Mouse (Mus musculus) midbrain, embryonic 16.5 days (tissue): Measurements from ENCODE around the gene Gm7029. TPM values are rescaled to one million over a fixed set of nuclear protein-coding genes. Genes with fewer than 3 reads are reported as not detected.
A peak's percentile ranks its signal among the peaks of the same experiment; 100 is the strongest.
"Not testable (repeated sequence)": the region's sequence is repeated elsewhere in the genome, so short reads cannot be mapped to it uniquely, and the experiment has no call there.

ENCODE experiments used
- ATAC-seq: fragments of 200-750 bp; cut with Nextera tagmentation; 2 replicates; pipeline ENCODE4 v1.8.0; 2017; ENCODE audit warnings: moderate TSS enrichment
- H3K27ac ChIP-seq: fragments of 300-500 bp; sonication (generic); 2 replicates; pipeline ENCODE4 v1.5.1; 2014; ENCODE audit warnings: mild to moderate bottlenecking, low read length, mixed read lengths
- H3K27me3 ChIP-seq: fragments of 300-500 bp; sonication (generic); 2 replicates; pipeline ENCODE4 v1.6.1; 2014; ENCODE audit warnings: low read depth, low read length, mixed read lengths; ENCODE audit not compliant: control insufficient read depth, insufficient read depth
- H3K36me3 ChIP-seq: fragments of 300-500 bp; sonication (generic); 2 replicates; pipeline ENCODE4 v1.6.1; 2014; ENCODE audit warnings: mild to moderate bottlenecking, low read length, moderate library complexity, mixed read lengths; ENCODE audit not compliant: control insufficient read depth, insufficient read depth
- H3K4me1 ChIP-seq: fragments of 300-500 bp; sonication (generic); 2 replicates; pipeline ENCODE4 v1.6.1; 2014; ENCODE audit warnings: mild to moderate bottlenecking, low read length, mixed read lengths; ENCODE audit not compliant: control insufficient read depth, insufficient read depth
- H3K4me2 ChIP-seq: fragments of 300-500 bp; sonication (generic); 2 replicates; pipeline ENCODE4 v1.6.1; 2014; ENCODE audit warnings: mild to moderate bottlenecking, low read length, mixed read lengths
- H3K4me3 ChIP-seq: fragments of 300-500 bp; sonication (generic); 2 replicates; pipeline ENCODE4 v1.5.1; 2014; ENCODE audit warnings: low read depth, mild to moderate bottlenecking, low read length, moderate library complexity, mixed read lengths
- H3K9ac ChIP-seq: fragments of 300-500 bp; sonication (generic); 2 replicates; pipeline ENCODE4 v1.6.1; 2014; ENCODE audit warnings: low read depth, low read length, mixed read lengths
- H3K9me3 ChIP-seq: fragments of 300-500 bp; sonication (generic); replicated peaks from 2 replicates; pipeline ENCODE4 v1.6.1; 2014; ENCODE audit warnings: mild to moderate bottlenecking, low read length, mixed read lengths; ENCODE audit not compliant: control insufficient read depth, poor library complexity, severe bottlenecking
- WGBS: fragments of 180-500 bp; shearing (Covaris S2); extraction: QIAGEN DNeasy Blood & Tissue Kit; methylation state at CpG from one replicate; pipeline ENCODE4 v1.1.7; 2014; 5-methylcytosine and 5-hydroxymethylcytosine counted together
- polyA plus RNA-seq: library from polyadenylated mRNA; unstranded; fragments of >200 nt; fragmentation: Nextera tagmentation; extraction: Ambion mirVana; gene quantifications from 2 replicates; pipeline ENCODE4 v1.2.1, GENCODE M21; 2015

Gm7029 gene
- polyA plus RNA-seq, 1 experiment from 2014 or later = not detected

GRCm38 (mm10) chr17:33888230-33888629 is 14.6 kb downstream of the Gm7029 start:
- not testable (repeated sequence) for H3K4me1 ChIP-seq, H3K4me2 ChIP-seq, H3K27ac ChIP-seq, H3K36me3 ChIP-seq, H3K9ac ChIP-seq, H3K9me3 ChIP-seq, H3K4me3 ChIP-seq, ATAC-seq, H3K27me3 ChIP-seq

GRCm38 (mm10) chr17:33889941-33890532 is 16.4 kb downstream of the Gm7029 start:
- WGBS = 0% methylated on average over 35 of the region's 44 CpGs
- not testable (repeated sequence) for H3K36me3 ChIP-seq, H3K27ac ChIP-seq, H3K4me1 ChIP-seq, H3K27me3 ChIP-seq, H3K9me3 ChIP-seq
- peak overlapping the region; percentile 55 for H3K4me2 ChIP-seq
- H3K4me3 ChIP-seq = peak overlapping the region; percentile 52
- H3K9ac ChIP-seq = peak overlapping the region; percentile 50
- ATAC-seq = peak; percentile 49; the same call in 1 of the 2 replicates

GRCm38 (mm10) chr17:33890533-33891059 is 17.0 kb downstream of the Gm7029 start, which contains the start of gene Kifc1:
Kifc1 (minus strand) TSS chr17:33890661.
- WGBS = under 1% methylated on average over 49 of the region's 49 CpGs
- no peak within 1 kb of the TSS for H3K27ac ChIP-seq
- H3K36me3 ChIP-seq = no peaks in the 10 kb centered on the region
- H3K27me3 ChIP-seq = no peaks in the 10 kb centered on the region
- no peaks in the 10 kb centered on the region for H3K9me3 ChIP-seq
- peak within 1 kb of the TSS; percentile 50 for H3K9ac ChIP-seq
- peak within 1 kb of the TSS; percentile 52 for H3K4me3 ChIP-seq
- H3K4me1 ChIP-seq = no peaks in the 10 kb centered on the region
- ATAC-seq = peak; percentile 99
- H3K4me2 ChIP-seq = peak within 1 kb of the TSS; percentile 55

GRCm38 (mm10) chr17:33891357-33891756 is 17.7 kb downstream of the Gm7029 start:
- WGBS = 64% methylated on average over 2 of the region's 2 CpGs

GRCm38 (mm10) chr17:33891892-33892291 is 18.3 kb downstream of the Gm7029 start:
- not testable (repeated sequence) for H3K27ac ChIP-seq, H3K9ac ChIP-seq, H3K4me3 ChIP-seq, H3K36me3 ChIP-seq, H3K27me3 ChIP-seq, ATAC-seq, H3K9me3 ChIP-seq, H3K4me1 ChIP-seq, H3K4me2 ChIP-seq
- WGBS = 72% methylated on average over 6 of the region's 6 CpGs

More at GRCm38 (mm10) chr17:33891357-33891756, 17.7 kb downstream of the Gm7029 start:
- Histone ChIP-seq H3K4me1 (no peaks in the 10 kb centered on the region), H3K9me3 (no peaks in the 10 kb centered on the region), H3K4me2 (no peak overlapping the region), H3K36me3 (no peaks in the 10 kb centered on the region), H3K9ac (no peak overlapping the region), H3K27me3 (no peaks in the 10 kb centered on the region), H3K27ac (no peak overlapping the region), H3K4me3 (no peak overlapping the region)
- no peak for ATAC-seq

- H3K36me3 ChIP-seq = no peaks in the 10 kb centered on the region
- H3K4me1 ChIP-seq = no peaks in the 10 kb centered on the region
- no peaks in the 10 kb centered on the region for H3K27me3 ChIP-seq
- ATAC-seq = no peak
- no peak overlapping the region for H3K27ac ChIP-seq
- 11% methylated on average over 7 of the region's 7 CpGs for WGBS
- H3K4me2 ChIP-seq = no peak overlapping the region
- H3K9me3 ChIP-seq = no peaks in the 10 kb centered on the region
- H3K4me3 ChIP-seq = no peak overlapping the region
- no peak overlapping the region for H3K9ac ChIP-seq
These were observed 18.8 kb downstream of the Gm7029 start for GRCm38 (mm10) chr17:33892429-33892828.

- not testable (repeated sequence) for H3K9ac ChIP-seq, H3K4me1 ChIP-seq, H3K27me3 ChIP-seq, H3K27ac ChIP-seq, H3K36me3 ChIP-seq, H3K4me3 ChIP-seq, H3K4me2 ChIP-seq, ATAC-seq, H3K9me3 ChIP-seq
- WGBS = 82% methylated on average over 4 of the region's 4 CpGs
These were observed 19.4 kb downstream of the Gm7029 start for GRCm38 (mm10) chr17:33893011-33893410.

GRCm38 (mm10) chr17:33897114-33897794 is 23.6 kb downstream of the Gm7029 start:
- H3K4me2 ChIP-seq = no peak overlapping the region
- H3K9me3 ChIP-seq = no peaks in the 10 kb centered on the region
- no peak for ATAC-seq
- H3K27me3 ChIP-seq = no peaks in the 10 kb centered on the region
- no peak overlapping the region for H3K4me3 ChIP-seq
- no peak overlapping the region for H3K27ac ChIP-seq
- H3K4me1 ChIP-seq = no peaks in the 10 kb centered on the region
- 47% methylated on average over 6 of the region's 6 CpGs for WGBS
- H3K9ac ChIP-seq = no peak overlapping the region
- H3K36me3 ChIP-seq = no peaks in the 10 kb centered on the region

GRCm38 (mm10) chr17:33898193-33898592 is 24.6 kb downstream of the Gm7029 start:
- not testable (repeated sequence) for H3K9ac ChIP-seq, H3K27me3 ChIP-seq, H3K4me2 ChIP-seq, ATAC-seq, H3K4me1 ChIP-seq, H3K27ac ChIP-seq, H3K36me3 ChIP-seq, H3K4me3 ChIP-seq, H3K9me3 ChIP-seq
- 85% methylated on average over 4 of the region's 4 CpGs for WGBS
